Mouse (Mus musculus): ENCODE measurements around the gene Gm10061. TPM values are rescaled to one million over a fixed set of nuclear protein-coding genes. Genes with fewer than 3 reads are reported as not detected.

Gm10061 gene
- not detected for polyA plus RNA-seq (2014; fragmentation: Illumina TruSeq; extraction: RNeasy Lipid Tissue Mini Kit (QIAGEN cat#74804); ENCODE audit: low read depth, low replicate concordance)

GRCm38 (mm10) chr16:89150786-89151185 lies at the start of gene Gm10061:
Gene Gm10061, plus strand, starts transcription at chr16:89151086.

GRCm38 (mm10) chr16:89140551-89140950 lies 10.3 kb upstream of the Gm10061 start, which contains the start of gene Gm6358:
Gene Gm6358, plus strand, starts transcription at chr16:89140851.

DNA sequence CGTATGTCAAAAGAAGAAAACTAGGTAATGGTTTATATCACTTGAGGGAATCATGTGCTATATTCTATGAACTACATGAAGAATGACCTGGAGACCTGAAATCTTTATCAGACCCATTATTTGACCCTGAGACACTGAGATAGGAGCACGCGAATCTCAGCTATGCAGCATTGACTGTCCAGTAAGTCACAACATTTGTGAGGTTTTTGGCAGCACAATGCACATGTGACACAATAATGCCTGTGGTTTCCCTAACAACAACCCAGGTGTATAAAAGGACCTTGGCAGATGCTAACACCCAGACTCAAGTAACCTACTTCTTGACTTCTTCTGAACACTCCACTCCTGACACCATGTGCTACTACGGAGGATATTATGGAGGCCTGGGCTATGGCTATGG lies 6.8 kb downstream of the Gm10061 start, which contains the start of gene Gm9789:
Gm9789 (plus strand) TSS at position 301 of the 400 bp plus-strand sequence.

DNA sequence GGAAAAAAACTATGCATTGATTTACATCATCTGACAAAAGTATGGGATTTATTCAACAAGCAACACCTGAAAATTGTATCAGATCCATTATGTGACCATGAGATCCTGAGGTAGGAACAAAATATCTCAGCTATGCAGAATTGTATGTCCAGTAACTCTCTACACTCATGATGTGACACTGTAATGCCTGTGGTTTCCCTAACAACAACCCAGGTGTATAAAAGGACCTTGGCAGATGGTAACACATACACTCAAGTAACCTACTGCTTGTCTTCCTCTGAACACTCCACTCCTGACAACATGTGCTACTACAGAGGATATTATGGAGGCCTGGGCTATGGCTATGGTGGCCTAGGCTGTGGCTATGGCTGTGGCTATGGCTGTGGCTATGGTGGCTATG lies 18.3 kb downstream of the Gm10061 start, which contains the start of gene Gm7735:
Gm7735 (plus strand) TSS at position 301 of the 400 bp plus-strand sequence.

DNA sequence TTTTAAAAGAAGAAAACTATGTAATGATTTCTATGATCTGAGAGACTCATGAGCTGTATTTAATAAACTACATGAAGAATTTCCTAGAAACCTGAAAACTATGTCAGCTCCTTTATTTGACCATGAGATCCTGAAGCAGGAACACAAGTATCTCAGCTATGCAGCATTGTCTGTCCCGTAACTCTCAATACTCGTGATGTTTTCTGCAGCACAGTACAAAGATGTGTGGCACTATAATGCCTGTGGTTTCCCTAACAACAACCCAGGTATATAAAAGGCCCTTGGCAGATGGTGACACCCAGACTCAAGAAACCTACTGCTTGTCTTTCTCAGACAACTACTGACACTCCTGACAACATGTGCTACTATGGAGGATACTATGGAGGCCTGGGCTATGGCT lies 23.5 kb downstream of the Gm10061 start, which contains the start of gene 1110057P08Rik:
1110057P08Rik (plus strand) TSS at position 301 of the 400 bp plus-strand sequence.

Other genes starting within 250 kb of the Gm10061 start
- gene Krtap19-9b, start 218.8 kb upstream of the Gm10061 start, polyA plus RNA-seq (2014; fragmentation: Illumina TruSeq; extraction: RNeasy Lipid Tissue Mini Kit (QIAGEN cat#74804); ENCODE audit: low read depth, low replicate concordance): not detected
- gene Krtap16-3, start 188.2 kb upstream of the Gm10061 start, polyA plus RNA-seq (2014; fragmentation: Illumina TruSeq; extraction: RNeasy Lipid Tissue Mini Kit (QIAGEN cat#74804); ENCODE audit: low read depth, low replicate concordance): not detected
- gene Krtap22-2, start 140.3 kb upstream of the Gm10061 start, polyA plus RNA-seq (2014; fragmentation: Illumina TruSeq; extraction: RNeasy Lipid Tissue Mini Kit (QIAGEN cat#74804); ENCODE audit: low read depth, low replicate concordance): not detected
- gene Gm10229, start 135.8 kb upstream of the Gm10061 start, polyA plus RNA-seq (2014; fragmentation: Illumina TruSeq; extraction: RNeasy Lipid Tissue Mini Kit (QIAGEN cat#74804); ENCODE audit: low read depth, low replicate concordance): not detected
- not detected for gene Krtap6-1, start 119.4 kb upstream of the Gm10061 start, polyA plus RNA-seq (2014; fragmentation: Illumina TruSeq; extraction: RNeasy Lipid Tissue Mini Kit (QIAGEN cat#74804); ENCODE audit: low read depth, low replicate concordance)
- gene Gm10228, start 109.6 kb upstream of the Gm10061 start, polyA plus RNA-seq (2014; fragmentation: Illumina TruSeq; extraction: RNeasy Lipid Tissue Mini Kit (QIAGEN cat#74804); ENCODE audit: low read depth, low replicate concordance): not detected
- gene Krtap6-5, start 103.2 kb upstream of the Gm10061 start, polyA plus RNA-seq (2014; fragmentation: Illumina TruSeq; extraction: RNeasy Lipid Tissue Mini Kit (QIAGEN cat#74804); ENCODE audit: low read depth, low replicate concordance): not detected
- gene 1110025L11Rik, start 87.1 kb upstream of the Gm10061 start, polyA plus RNA-seq (2014; fragmentation: Illumina TruSeq; extraction: RNeasy Lipid Tissue Mini Kit (QIAGEN cat#74804); ENCODE audit: low read depth, low replicate concordance): not detected
- not detected for gene Krtap6-3, start 67.1 kb upstream of the Gm10061 start, polyA plus RNA-seq (2014; fragmentation: Illumina TruSeq; extraction: RNeasy Lipid Tissue Mini Kit (QIAGEN cat#74804); ENCODE audit: low read depth, low replicate concordance)
- gene Gm6358, start 10.2 kb upstream of the Gm10061 start, polyA plus RNA-seq (2014; fragmentation: Illumina TruSeq; extraction: RNeasy Lipid Tissue Mini Kit (QIAGEN cat#74804); ENCODE audit: low read depth, low replicate concordance): not detected
- gene Gm9789, start 6.9 kb downstream of the Gm10061 start, polyA plus RNA-seq (2014; fragmentation: Illumina TruSeq; extraction: RNeasy Lipid Tissue Mini Kit (QIAGEN cat#74804); ENCODE audit: low read depth, low replicate concordance): not detected
- gene Gm7735, start 18.4 kb downstream of the Gm10061 start, polyA plus RNA-seq (2014; fragmentation: Illumina TruSeq; extraction: RNeasy Lipid Tissue Mini Kit (QIAGEN cat#74804); ENCODE audit: low read depth, low replicate concordance): not detected
- gene 1110057P08Rik, start 23.6 kb downstream of the Gm10061 start, polyA plus RNA-seq (2014; fragmentation: Illumina TruSeq; extraction: RNeasy Lipid Tissue Mini Kit (QIAGEN cat#74804); ENCODE audit: low read depth, low replicate concordance): not detected
- gene Krtap20-2, start 54.8 kb downstream of the Gm10061 start, polyA plus RNA-seq (2014; fragmentation: Illumina TruSeq; extraction: RNeasy Lipid Tissue Mini Kit (QIAGEN cat#74804); ENCODE audit: low read depth, low replicate concordance): not detected

All from adrenal gland, adult 10 weeks (tissue).